Mouse (Mus musculus) hematopoietic stem cell, adult 5-6 weeks (primary cell): Measurements from ENCODE around the gene Blvra. TPM values are rescaled to one million over a fixed set of nuclear protein-coding genes. Genes with fewer than 3 reads are reported as not detected.
"Not testable (repeated sequence)": the region's sequence is repeated elsewhere in the genome, so short reads cannot be mapped to it uniquely, and the experiment has no call there.

Experiments used
- ATAC-seq, 2 experiments: fragments of 125-278 bp in 1 of 2; replicated peaks in 1 of 2; 2 replicates each; pipeline ENCODE4 v1.8.0; 2016 to 2017; ENCODE audit warnings: inconsistent platforms in 2 of 2, mild to moderate bottlenecking in 2 of 2, moderate number of reproducible peaks in 2 of 2, low read depth in 1 of 2, moderate TSS enrichment in 1 of 2; ENCODE audit not compliant: low FRiP score in 2 of 2, poor library complexity in 2 of 2, severe bottlenecking in 2 of 2, insufficient read depth in 1 of 2, low TSS enrichment in 1 of 2
- total RNA-seq: library from RNA; stranded (forward); fragments of 172-1452, 232-1000 nt; gene quantifications from 2 replicates; pipeline ENCODE4 v1.2.3, GENCODE M21; 2017

The Blvra gene
- total RNA-seq, 1 experiment from 2014 or later = 28.3 TPM

DNA sequence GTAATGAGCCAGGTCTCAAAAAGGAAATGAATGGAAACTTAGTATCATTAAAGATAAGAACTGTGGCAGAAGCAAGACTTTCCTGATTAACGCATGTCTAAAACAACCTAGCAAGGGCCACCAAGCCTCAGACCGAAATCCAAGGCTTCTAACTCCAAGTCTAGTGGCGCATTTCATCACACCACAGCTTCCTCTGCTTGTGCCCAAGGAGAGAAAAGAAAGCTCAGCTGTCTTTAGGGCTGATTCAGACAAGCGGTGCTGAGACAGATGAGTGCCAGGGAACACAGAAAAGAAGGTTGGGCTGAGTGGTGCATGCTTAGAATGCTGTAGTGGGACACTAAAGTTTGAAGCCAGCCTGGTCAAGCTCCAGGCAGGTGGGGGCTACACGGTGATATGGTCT, 58.5 kb downstream of the Blvra start:
- ATAC-seq = no peak

DNA sequence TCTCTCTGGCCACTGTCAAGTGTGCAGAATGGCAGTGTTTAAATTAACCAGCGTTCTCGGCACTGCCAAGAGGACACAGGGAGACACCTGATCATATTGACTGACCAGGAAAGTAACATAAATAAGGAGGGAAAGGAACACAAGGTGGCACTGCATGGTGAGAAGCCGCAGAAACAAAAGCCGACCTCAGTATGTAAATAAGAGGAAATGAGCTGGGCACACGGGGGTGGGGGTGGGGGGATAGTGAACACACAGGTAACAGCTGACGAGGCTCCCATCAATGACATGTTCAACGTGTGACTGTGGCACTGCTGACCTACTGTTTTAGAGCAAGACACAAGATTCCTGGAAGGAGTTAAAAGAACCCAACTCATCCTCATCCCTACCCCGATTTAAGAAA, 60.9 kb downstream of the Blvra start:
- ATAC-seq = no peak

DNA sequence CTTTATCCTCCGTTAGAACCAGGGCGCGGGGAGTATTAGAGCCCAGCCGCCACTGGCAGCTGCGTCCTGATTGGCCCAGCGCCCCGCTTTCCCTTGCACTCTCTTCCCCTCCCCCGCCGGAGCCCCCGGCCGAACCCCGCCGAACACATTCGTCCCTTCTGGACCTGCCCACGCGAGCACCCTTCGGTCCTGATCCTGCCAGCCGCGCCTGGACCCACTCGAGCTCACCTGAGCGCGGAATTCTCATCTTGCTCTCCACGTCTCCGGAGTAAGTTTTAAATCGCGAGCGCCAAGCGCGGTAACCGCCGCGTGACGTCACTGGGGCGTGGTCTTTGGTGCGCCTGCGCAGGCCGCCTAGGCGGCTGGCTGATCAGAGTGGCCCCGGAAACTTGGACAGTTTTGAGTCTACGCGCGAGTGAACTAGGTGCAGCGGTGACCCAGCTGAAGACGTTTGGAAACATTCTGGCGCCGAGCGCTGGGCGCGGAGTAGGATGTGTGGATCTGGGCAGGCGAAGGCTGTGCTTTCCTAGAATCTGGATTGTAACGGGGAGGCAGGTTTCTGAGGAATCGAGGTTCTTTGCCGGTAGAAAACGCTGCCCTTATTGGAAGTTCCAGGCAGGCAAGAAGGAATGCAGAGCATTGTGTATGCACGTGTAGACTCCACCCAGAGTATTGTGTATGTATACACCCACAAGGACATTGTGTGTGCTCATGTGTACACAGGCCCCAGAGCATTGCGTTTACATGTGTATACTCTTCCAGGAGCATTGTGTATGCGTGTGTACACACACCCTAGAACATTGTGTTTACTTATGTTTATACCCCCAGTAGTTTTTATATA, 63.4 kb downstream of the Blvra start, which contains the start of gene Ncaph:
Gene Ncaph (minus strand): TSS at position 334 of the 841 bp plus-strand sequence.
- ATAC-seq = peak; percentile 53 to 81

DNA sequence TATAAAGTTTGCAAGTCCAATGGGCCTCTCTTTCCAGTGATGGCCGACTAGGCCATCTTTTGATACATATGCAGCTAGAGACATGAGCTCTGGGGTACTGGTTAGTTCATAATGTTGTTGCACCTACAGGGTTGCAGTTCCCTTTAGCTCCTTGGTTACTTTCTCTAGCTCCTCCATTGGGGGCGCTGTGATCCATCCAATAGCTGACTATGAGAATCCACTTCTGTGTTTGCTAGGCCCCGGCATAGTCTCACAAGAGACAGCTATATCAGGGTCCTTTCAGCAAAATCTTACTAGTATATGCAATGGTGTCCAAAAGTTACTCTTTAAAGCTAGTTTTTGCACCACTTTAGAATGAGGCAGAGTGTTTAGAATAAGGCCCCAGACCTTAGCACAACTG, 64.8 kb downstream of the Blvra start:
- ATAC-seq = not testable (repeated sequence)

DNA sequence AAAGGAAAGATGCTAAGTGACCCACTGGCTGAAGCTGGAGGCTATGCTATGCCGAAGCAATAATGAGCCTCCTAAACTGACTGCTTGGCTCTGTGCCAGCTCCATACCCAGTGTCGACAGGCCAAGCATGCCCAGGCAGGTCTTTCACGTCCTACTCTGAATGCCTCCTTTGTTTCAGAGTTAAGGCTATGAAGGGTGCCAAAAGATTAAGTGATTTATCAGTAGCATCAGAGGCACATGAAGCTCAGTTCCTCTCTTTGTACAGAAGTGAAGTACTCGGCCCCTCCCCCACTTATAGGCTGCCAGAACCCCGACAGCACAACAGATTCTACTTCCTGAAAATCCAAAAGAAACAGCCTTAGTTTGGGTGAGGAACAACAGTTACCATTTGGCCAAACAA, 66.5 kb downstream of the Blvra start:
- peak in 1 of 2 experiments; percentile 44; a peak in 3 of 4 replicates for ATAC-seq

DNA sequence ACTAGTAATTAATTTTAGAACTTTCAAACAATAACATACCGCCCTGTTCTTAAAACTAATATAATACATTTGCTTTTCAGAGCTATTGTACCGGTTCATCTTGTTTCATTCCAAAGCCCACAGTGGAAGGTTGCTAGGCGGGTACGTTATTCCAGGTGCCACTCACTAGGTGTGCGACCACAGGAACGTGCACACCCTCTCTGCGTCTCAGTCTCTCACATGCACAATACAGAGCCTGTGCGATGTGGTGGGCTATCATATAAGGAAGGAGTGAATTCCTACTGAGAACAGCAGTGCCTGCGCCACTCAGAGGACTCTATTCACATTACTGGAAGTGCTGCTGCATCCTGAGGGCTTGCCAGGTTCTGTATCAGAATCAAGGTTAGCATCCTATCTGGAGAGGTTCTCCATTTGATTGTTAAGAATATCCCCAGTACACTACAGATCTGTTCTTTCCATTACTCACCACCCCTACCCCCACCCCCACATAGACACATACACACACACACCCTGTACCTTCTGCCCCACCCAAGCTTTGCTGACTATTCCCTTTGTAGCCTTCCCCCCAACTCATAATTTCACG, 67.5 kb downstream of the Blvra start:
- ATAC-seq = no peak

DNA sequence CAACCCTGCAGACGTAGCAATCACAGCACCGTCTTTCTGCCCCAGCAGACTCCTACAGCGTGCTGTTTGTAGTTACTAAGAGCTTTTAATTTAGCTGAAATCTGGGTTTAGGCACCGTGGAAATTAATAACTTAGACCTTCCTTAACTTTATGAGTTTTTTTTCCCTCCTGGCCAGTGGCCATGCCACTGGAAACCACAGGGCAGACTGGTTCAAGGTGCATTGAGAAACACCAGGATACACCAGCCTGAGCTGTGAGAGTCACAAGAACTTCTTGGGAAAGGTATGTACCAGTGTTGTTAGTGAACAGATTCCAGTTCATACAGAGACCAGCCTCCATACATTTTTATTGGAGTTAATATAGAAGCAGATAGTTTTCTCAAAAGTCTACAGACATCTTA, 68.0 kb downstream of the Blvra start:
- no peak for ATAC-seq

DNA sequence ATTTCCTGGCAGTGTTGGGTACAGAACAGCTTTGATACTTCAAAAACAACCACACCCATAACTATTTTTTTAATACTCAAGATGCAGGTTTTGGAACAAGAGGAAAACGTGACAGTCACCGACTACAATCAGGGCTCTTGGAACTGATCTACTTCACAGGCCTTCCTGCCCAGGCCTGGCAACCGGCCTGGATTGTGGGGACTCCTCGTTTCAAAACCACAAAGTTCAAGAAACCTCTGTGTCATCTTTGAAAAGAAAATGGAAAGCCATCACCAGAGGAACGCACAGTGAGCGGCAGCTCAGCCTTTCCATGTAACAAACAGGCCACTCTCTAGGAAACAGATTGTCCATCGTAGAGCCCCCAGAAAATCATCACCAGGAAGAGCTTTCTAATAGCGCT, 68.6 kb downstream of the Blvra start:
- peak; percentile 29 to 34; a peak in 3 of 4 replicates for ATAC-seq

DNA sequence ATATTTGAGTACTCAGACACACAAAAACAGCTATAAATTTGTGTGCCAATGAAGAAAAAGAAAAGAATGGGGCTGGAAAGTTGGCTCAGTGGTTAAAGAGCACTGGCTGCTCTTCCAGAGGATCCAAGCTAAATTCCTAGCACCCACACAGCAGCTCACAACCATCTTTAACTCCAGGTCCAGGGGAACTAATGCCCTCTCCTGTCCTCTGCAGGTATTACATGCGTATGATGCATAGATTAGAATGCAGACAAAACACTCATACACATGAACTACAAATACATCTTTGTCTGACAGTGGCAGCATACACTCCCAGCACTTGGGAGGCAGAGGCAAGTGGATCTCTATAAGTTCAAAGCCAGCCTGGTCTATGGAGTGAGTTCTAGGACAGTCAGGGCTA, 69.1 kb downstream of the Blvra start:
- no peak for ATAC-seq

DNA sequence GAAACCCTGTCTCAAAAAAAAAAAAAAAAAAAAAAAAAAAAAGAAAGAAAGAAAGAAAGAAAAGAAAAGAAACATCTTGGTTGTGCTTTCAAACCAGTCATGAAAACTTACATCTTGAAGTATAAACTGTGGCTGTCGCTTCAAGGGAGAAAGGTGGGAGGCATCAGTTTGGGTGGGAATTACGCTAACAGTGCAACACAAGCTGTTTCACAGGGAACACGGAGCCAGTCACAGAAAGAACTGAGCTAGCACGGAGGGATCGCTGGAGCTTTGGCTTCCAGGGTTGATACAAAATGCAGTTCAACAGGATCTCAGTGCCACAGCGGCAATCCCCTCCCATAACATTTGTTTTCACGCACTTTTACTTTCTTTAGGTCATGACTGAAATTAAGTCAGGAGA, 69.5 kb downstream of the Blvra start:
- no peak for ATAC-seq

DNA sequence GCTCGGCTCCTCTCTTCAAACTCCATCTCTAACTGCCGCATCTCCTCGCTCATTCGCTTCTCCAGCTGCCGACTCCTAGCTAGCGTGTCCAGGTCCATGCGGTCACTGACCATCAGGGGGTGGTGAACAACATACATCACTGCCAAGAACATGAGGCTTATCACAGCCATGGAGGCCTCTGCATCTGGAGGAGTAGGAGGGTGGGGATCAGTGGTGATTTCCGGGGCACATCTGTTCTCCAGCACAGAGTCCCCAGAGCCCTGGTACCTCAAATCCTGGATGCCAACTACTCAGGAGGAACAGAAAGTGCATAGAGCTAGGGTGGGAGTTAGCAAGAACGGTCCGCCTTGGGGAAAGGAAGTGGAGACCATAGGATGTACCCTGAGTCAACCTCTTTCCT, 71.6 kb downstream of the Blvra start:
- no peak for ATAC-seq

DNA sequence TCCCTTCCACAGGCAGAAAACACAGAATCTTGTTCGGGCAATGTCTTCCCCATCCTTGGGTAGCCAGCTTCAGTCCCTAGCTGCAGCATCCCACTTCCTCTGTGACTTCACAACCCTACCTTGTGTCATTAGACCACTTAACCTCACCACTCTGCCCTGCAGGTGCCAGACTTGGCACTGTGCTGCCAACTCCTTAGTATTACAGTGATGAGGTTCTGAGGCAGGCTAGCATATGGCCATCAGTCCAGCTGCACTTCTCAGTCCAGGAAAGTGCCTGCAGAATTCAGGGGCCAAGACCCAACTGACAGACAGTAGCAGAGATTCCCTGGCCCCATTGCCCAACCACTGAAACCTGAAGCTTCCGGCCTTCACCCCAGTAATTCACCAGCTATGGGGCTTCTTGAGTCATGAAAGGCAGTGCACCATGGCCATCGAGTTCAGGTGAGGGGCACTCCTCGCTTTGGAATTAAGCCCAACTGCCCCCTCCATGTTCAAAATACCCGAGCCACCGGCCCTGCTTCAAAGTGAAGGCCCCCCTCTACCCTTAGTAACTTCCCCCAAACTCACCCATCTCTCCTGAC, 72.2 kb downstream of the Blvra start:
- peak; percentile 9 to 12; a peak in 1 of 4 replicates for ATAC-seq

DNA sequence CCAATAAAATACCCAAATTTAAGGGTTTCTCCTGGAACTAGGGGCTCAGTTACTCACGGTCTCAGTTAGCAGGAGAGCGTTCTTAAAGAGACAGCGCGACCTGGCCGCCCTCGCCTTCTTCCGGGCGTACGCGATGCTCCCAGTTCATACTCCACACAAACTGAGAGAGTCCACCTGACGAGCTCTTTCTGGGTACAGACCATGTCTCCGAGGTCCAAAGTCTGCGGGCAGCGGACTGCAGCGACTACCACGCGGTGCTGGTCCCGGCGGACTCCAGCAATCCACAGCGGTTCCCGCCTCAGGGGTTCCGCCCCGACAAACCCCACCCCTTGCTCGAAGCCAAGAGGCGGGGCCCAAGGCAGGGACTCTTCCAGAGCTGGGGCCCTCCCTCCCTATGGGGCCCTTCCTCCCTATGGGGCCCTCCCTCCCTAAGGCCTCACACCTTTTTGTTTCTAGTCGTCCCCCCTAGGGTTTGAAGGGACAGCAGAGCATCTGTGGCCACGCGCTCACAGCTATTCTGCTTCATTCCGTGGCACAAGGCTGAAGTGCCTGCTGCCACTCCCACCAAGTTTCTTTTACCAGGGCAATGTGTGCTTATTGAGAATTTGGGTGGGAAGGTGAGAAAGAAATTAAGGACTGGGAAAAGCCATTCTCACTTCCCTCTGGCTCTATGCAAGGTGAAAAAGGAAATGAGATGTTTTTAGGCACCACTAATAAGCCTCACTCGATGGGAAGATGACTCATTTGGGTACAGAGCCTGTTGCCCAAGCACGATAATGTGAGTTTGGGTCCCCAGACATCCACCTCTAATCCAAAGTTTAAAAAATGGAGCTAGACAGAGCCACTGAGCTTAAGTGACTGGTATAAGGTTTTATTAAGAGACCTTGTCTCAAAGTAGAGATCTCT, 72.9 kb downstream of the Blvra start, which contains the start of gene Itpripl1:
Gene Itpripl1 (minus strand): TSS at position 285 of the 906 bp plus-strand sequence.
- peak; percentile 84 to 88 for ATAC-seq

DNA sequence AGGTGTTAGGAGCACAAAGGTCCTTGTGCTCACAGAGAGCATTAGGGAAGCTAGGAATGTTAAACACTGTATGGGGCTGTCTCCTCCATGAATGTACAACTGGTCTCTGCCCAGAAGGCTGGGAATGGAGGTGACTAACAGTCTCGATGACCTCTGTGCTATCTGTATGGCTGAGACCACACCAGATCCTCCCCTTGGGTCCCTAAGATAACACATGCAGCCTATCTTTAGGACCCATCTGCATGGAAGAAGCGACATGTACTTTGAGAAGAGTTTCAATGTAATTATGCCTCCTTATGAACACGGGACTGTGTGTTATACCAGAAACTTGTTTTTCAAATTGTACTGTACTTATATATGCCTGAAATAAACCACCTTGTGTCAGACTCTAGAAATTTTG, 75.2 kb downstream of the Blvra start:
- no peak for ATAC-seq
